Mouse (Mus musculus) kidney, postnatal 0 days (tissue): ENCODE data around the gene Tmem116. TPM values are rescaled to one million over a fixed set of nuclear protein-coding genes. Genes with fewer than 3 reads are reported as not detected.

Source experiments
- ATAC-seq: fragments of 200-750 bp; cut with Nextera tagmentation; replicated peaks from 2 replicates; pipeline ENCODE4 v1.8.0; 2017; ENCODE audit warnings: low read depth, moderate number of reproducible peaks, moderate TSS enrichment, moderate library complexity; ENCODE audit not compliant: low FRiP score
- DNase-seq: peaks from one replicate; pipeline ENCODE4 v3.0.0-alpha.2; 2016; ENCODE audit warnings: low spot score
- H3K27ac ChIP-seq: fragments of 300-500 bp; sonication (generic); 2 replicates; pipeline ENCODE4 v1.5.1; 2014; ENCODE audit warnings: mild to moderate bottlenecking
- H3K27me3 ChIP-seq: fragments of 300-500 bp; sonication (generic); 2 replicates; pipeline ENCODE4 v1.6.1; 2014; ENCODE audit warnings: low read length, mixed read lengths; ENCODE audit not compliant: insufficient read depth
- H3K36me3 ChIP-seq: fragments of 300-500 bp; sonication (generic); 2 replicates; pipeline ENCODE4 v1.6.1; 2014; ENCODE audit warnings: low read length, mixed read lengths; ENCODE audit not compliant: insufficient read depth
- H3K4me1 ChIP-seq: fragments of 300-500 bp; sonication (generic); replicated peaks from 2 replicates; pipeline ENCODE4 v1.6.1; 2014; ENCODE audit warnings: antibody characterized with exemption, low read length, mixed read lengths; ENCODE audit not compliant: insufficient read depth
- H3K4me2 ChIP-seq: fragments of 300-500 bp; sonication (generic); 2 replicates; pipeline ENCODE4 v1.6.1; 2014; ENCODE audit warnings: mild to moderate bottlenecking, low read length, moderate library complexity, mixed read lengths
- H3K4me3 ChIP-seq: fragments of 300-500 bp; sonication (generic); replicated peaks from 2 replicates; pipeline ENCODE4 v1.5.1; 2014; ENCODE audit warnings: low read depth, low read length
- H3K9ac ChIP-seq: fragments of 300-500 bp; sonication (generic); 2 replicates; pipeline ENCODE4 v1.6.1; 2014; ENCODE audit warnings: low read depth, low read length
- H3K9me3 ChIP-seq: fragments of 300-500 bp; sonication (generic); replicated peaks from 2 replicates; pipeline ENCODE4 v1.6.1; 2016; ENCODE audit warnings: low read length, inconsistent platforms, mixed read lengths
- CTCF ChIP-seq: IDR thresholded peaks from 2 replicates; pipeline ENCODE4 v1.5.1; 2016; ENCODE audit warnings: antibody characterized with exemption, low read depth, mild to moderate bottlenecking, moderate library complexity
- WGBS: fragments of 180-500 bp; shearing (Covaris S2); extraction: QIAGEN DNeasy Blood & Tissue Kit; methylation state at CpG from one replicate; pipeline ENCODE4 v1.1.7; 2014; 5-methylcytosine and 5-hydroxymethylcytosine counted together
- polyA plus RNA-seq: library from polyadenylated mRNA; unstranded; fragments of >200 nt; fragmentation: Nextera tagmentation; extraction: Ambion mirVana; gene quantifications from 2 replicates; pipeline ENCODE4 v1.2.1, GENCODE M21; 2015

The Tmem116 gene
- polyA plus RNA-seq, 1 experiment from 2014 or later = 32.7 TPM

GRCm38 (mm10) chr5:121526961-121527360 lies 75.3 kb downstream of the Tmem116 start:
- ATAC-seq = no peak
- WGBS = 85% methylated on average over 8 of the region's 8 CpGs
- DNase-seq = no peak

GRCm38 (mm10) chr5:121534521-121534920 lies 82.8 kb downstream of the Tmem116 start:
- TF ChIP-seq CTCF = peak; percentile 49; the same call in 1 of the 2 replicates
- Histone ChIP-seq H3K9me3 (no peaks in the 10 kb centered on the region), H3K27ac (no peak overlapping the region), H3K4me3 (no peak overlapping the region), H3K36me3 (peaks cover 47% of the 10 kb centered on the region), H3K27me3 (no peaks in the 10 kb centered on the region), H3K9ac (no peak overlapping the region), H3K4me2 (no peak overlapping the region), H3K4me1 (no peaks in the 10 kb centered on the region)
- WGBS = 89% methylated on average over 5 of the region's 5 CpGs
- no peak for ATAC-seq
- no peak for DNase-seq

More at GRCm38 (mm10) chr5:121526961-121527360, 75.3 kb downstream of the Tmem116 start:
- Histone ChIP-seq H3K36me3 (peaks cover 68% of the 10 kb centered on the region), H3K4me3 (no peak overlapping the region), H3K9me3 (no peaks in the 10 kb centered on the region), H3K4me2 (no peak overlapping the region), H3K27ac (no peak overlapping the region), H3K4me1 (no peaks in the 10 kb centered on the region), H3K9ac (no peak overlapping the region), H3K27me3 (no peaks in the 10 kb centered on the region)
- TF ChIP-seq CTCF = no peak

DNA sequence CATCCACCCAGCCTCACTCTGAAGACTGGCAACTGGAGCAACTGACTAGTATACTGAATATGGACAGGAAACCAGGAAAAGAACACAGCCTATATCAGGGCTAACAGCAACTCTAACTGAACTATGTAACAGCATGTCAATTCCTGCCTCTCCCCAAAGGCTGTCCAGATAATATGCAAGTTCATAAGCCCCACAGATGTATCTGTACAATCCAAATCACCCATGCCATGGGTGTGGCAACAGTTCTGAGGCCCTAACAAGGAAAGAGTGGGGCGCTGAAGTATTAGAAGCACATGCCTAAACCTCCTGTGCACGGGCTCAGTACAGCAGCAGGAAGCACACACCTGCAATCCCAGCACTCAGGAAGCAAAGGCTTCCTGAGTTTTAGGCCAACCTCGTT lies 83.4 kb downstream of the Tmem116 start:
- DNase-seq (no peak), ATAC-seq (no peak)
- H3K4me1 ChIP-seq = no peaks in the 10 kb centered on the region
- H3K27me3 ChIP-seq = no peaks in the 10 kb centered on the region
- H3K27ac ChIP-seq = no peak overlapping the region
- WGBS = 87% methylated on average over 3 of the region's 3 CpGs
- no peak overlapping the region for H3K4me2 ChIP-seq
- H3K9me3 ChIP-seq = no peaks in the 10 kb centered on the region
- H3K4me3 ChIP-seq = no peak overlapping the region
- peaks cover 42% of the 10 kb centered on the region for H3K36me3 ChIP-seq
- TF ChIP-seq CTCF = no peak
- H3K9ac ChIP-seq = no peak overlapping the region

GRCm38 (mm10) chr5:121536921-121537555 lies 85.3 kb downstream of the Tmem116 start:
- TF ChIP-seq CTCF = no peak

GRCm38 (mm10) chr5:121537588-121537987 lies 85.9 kb downstream of the Tmem116 start:
- no peaks in the 10 kb centered on the region for H3K9me3 ChIP-seq
- DNase-seq = no peak
- WGBS = 89% methylated on average over 2 of the region's 2 CpGs
- no peak overlapping the region for H3K9ac ChIP-seq
- no peak overlapping the region for H3K4me3 ChIP-seq
- H3K27ac ChIP-seq = no peak overlapping the region
- no peak for TF ChIP-seq CTCF
- H3K4me1 ChIP-seq = no peaks in the 10 kb centered on the region; the same call in 1 of the 2 replicates
- H3K4me2 ChIP-seq = no peak overlapping the region
- H3K27me3 ChIP-seq = no peaks in the 10 kb centered on the region
- no peak for ATAC-seq
- peaks cover 28% of the 10 kb centered on the region; the same call in 1 of the 2 replicates for H3K36me3 ChIP-seq

More at GRCm38 (mm10) chr5:121536921-121537555, 85.3 kb downstream of the Tmem116 start:
- Histone ChIP-seq H3K9ac (no peak overlapping the region), H3K4me1 (no peaks in the 10 kb centered on the region), H3K4me3 (no peak overlapping the region), H3K9me3 (no peaks in the 10 kb centered on the region), H3K4me2 (no peak overlapping the region), H3K36me3 (peaks cover 33% of the 10 kb centered on the region), H3K27me3 (no peaks in the 10 kb centered on the region), H3K27ac (no peak overlapping the region)
- DNase-seq (no peak), ATAC-seq (no peak)
- WGBS = 73% methylated on average over 7 of the region's 7 CpGs

DNA sequence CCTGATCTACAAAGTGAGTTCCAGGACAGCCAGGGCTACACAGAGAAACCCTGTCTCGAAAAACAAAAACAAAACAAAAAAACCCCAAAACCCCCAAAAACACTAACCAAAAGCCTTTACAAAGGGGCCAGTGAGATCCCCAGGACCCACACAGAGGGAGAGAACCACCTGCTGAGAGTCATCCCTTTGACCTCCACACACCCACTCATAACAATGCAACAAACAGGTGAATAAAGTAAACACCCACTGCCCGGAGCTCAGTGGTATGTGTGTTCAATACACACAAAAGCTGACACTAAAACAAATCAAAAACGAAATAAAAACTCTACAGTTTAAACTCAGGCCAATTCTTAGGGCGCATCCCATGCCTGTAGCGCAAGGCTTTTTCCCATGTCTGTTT lies 88.4 kb downstream of the Tmem116 start:
- H3K9ac ChIP-seq = no peak overlapping the region
- peaks cover 7% of the 10 kb centered on the region for H3K4me1 ChIP-seq
- ATAC-seq (no peak), DNase-seq (no peak)
- WGBS = 95% methylated on average over 5 of the region's 5 CpGs
- no peaks in the 10 kb centered on the region for H3K27me3 ChIP-seq
- no peaks in the 10 kb centered on the region for H3K9me3 ChIP-seq
- H3K36me3 ChIP-seq = 0 out of 2 replicates have a peak, but pooled peaks cover 15% of the 10 kb centered on the region
- no peak overlapping the region for H3K27ac ChIP-seq
- H3K4me2 ChIP-seq = no peak overlapping the region
- no peak overlapping the region for H3K4me3 ChIP-seq
- no peak for TF ChIP-seq CTCF
